Mouse (Mus musculus) bone marrow macrophage, adult 2 months (primary cell): ENCODE measurements at regions not wholly inside any gene's neighbourhood (a gene's known extent, or its start where the extent isn't known, plus 50 kb on each side); places are given as distances from the start of the nearest gene placed in this dataset.

Experiments used
- CTCF ChIP-seq: IDR thresholded peaks from 2 replicates; pipeline ENCODE4 v1.5.1; 2012; ENCODE audit warnings: low read depth, mild to moderate bottlenecking, low read length, moderate library complexity
- POLR2A ChIP-seq: IDR thresholded peaks from 2 replicates; pipeline ENCODE4 v1.6.1; 2012; ENCODE audit warnings: mild to moderate bottlenecking, low read depth, low read length, borderline replicate concordance

DNA sequence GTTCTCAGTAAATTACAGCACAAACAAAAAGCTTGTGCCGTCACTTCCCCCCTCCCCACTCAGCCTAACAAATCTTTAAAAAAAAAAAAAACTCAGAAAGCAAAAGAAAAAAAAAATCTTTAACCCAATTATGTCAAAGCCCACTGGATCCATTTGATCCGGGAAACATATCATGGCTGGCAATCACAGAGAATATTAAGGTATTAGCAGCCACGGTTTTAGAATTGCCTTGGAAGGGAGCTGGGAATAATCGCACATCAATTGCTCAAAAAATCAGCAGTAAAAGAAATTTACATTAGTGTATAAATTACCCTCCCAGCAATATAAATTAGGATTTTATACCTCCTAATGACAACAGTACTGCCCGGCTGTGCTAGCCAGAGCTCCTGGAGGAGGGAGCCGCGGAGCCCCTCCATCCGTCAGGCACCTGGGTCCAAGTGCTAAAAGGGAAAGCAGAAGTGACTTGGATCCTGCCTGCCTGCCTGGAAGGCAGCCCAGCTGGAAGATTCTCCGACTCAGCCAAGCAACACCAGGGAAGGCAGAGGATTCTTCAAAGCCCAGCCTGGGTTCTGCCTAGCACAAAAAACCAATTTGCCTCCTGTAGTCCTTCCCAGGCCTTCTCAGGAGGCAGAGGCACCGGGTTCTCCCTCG, 72.1 kb upstream of the Castor2 start:
- no peak for TF ChIP-seq CTCF
- TF ChIP-seq POLR2A: no peak
